Mouse (Mus musculus) spleen, adult 10 weeks (tissue): ENCODE data around the gene Krtap29-1. TPM values are rescaled to one million over a fixed set of nuclear protein-coding genes. Genes with fewer than 3 reads are reported as not detected.

ENCODE experiments used
- polyA plus RNA-seq: library from polyadenylated mRNA; stranded (reverse); fragments of 350-450 nt; fragmentation: Illumina TruSeq; extraction: RNeasy Lipid Tissue Mini Kit (QIAGEN cat#74804); gene quantifications from one replicate; pipeline ENCODE4 v1.2.3, GENCODE M21; 2015; ENCODE audit warnings: low replicate concordance; ENCODE audit not compliant: insufficient read depth

The Krtap29-1 gene
- not detected for polyA plus RNA-seq

GRCm38 (mm10) chr11:99978953-99979352, at the start of gene Krtap29-1:
TSS of gene Krtap29-1 (minus strand) at chr11:99979053.

GRCm38 (mm10) chr11:100016112-100016511, 37.3 kb upstream of the Krtap29-1 start, which contains the start of gene Krt33a:
TSS of gene Krt33a (minus strand) at chr11:100016212.

GRCm38 (mm10) chr11:99993620-99994383, 14.9 kb upstream of the Krtap29-1 start, which contains the start of gene Krtap17-1:
TSS of gene Krtap17-1 (minus strand) at chr11:99993994.

GRCm38 (mm10) chr11:99986180-99986647, 7.4 kb upstream of the Krtap29-1 start, which contains the start of gene Krtap16-1:
TSS of gene Krtap16-1 (minus strand) at chr11:99986597.

GRCm38 (mm10) chr11:99948175-99948574, 30.7 kb downstream of the Krtap29-1 start, which contains the start of gene Krtap9-5:
TSS of gene Krtap9-5 (plus strand) at chr11:99948475.

GRCm38 (mm10) chr11:99935991-99936390, 42.9 kb downstream of the Krtap29-1 start, which contains the start of gene Krtap31-2:
TSS of gene Krtap31-2 (plus strand) at chr11:99936291.

Other genes starting within 250 kb of the Krtap29-1 start
- not detected for gene Gm14180, start 244.8 kb downstream of the Krtap29-1 start, polyA plus RNA-seq
- not detected for gene Gm11595, start 206.1 kb downstream of the Krtap29-1 start, polyA plus RNA-seq
- not detected for gene Krtap4-8, start 198.3 kb downstream of the Krtap29-1 start, polyA plus RNA-seq
- not detected for gene Krtap4-9, start 193.9 kb downstream of the Krtap29-1 start, polyA plus RNA-seq
- not detected for gene Gm11596, start 185.6 kb downstream of the Krtap29-1 start, polyA plus RNA-seq
- gene Gm11569, start 180.1 kb downstream of the Krtap29-1 start, polyA plus RNA-seq, result not detected
- not detected for gene Gm11554, start 174.6 kb downstream of the Krtap29-1 start, polyA plus RNA-seq
- gene Krtap4-13, start 169.2 kb downstream of the Krtap29-1 start, polyA plus RNA-seq, result not detected
- gene Gm11564, start 163.4 kb downstream of the Krtap29-1 start, polyA plus RNA-seq, result not detected
- gene 2300003K06Rik, start 141.0 kb downstream of the Krtap29-1 start, polyA plus RNA-seq, result not detected
- gene Krtap4-16, start 127.4 kb downstream of the Krtap29-1 start, polyA plus RNA-seq, result not detected
- not detected for gene Gm11568, start 121.1 kb downstream of the Krtap29-1 start, polyA plus RNA-seq
- gene Gm11559, start 114.6 kb downstream of the Krtap29-1 start, polyA plus RNA-seq, result not detected
- not detected for gene Krtap9-1, start 105.7 kb downstream of the Krtap29-1 start, polyA plus RNA-seq
- not detected for gene Gm11567, start 99.9 kb downstream of the Krtap29-1 start, polyA plus RNA-seq
- gene Krtap31-1, start 71.1 kb downstream of the Krtap29-1 start, polyA plus RNA-seq, result not detected
- not detected for gene Gm11565, start 64.3 kb downstream of the Krtap29-1 start, polyA plus RNA-seq
- gene Krtap31-2, start 42.8 kb downstream of the Krtap29-1 start, polyA plus RNA-seq, result not detected
- not detected for gene Krtap9-5, start 30.6 kb downstream of the Krtap29-1 start, polyA plus RNA-seq
- not detected for gene Krtap16-1, start 7.5 kb upstream of the Krtap29-1 start, polyA plus RNA-seq
- not detected for gene Krtap17-1, start 14.9 kb upstream of the Krtap29-1 start, polyA plus RNA-seq
- not detected for gene Krt33a, start 37.2 kb upstream of the Krtap29-1 start, polyA plus RNA-seq
- not detected for gene Krt33b, start 50.8 kb upstream of the Krtap29-1 start, polyA plus RNA-seq
- not detected for gene Krt34, start 62.5 kb upstream of the Krtap29-1 start, polyA plus RNA-seq
- gene Krt31, start 71.5 kb upstream of the Krtap29-1 start, polyA plus RNA-seq, result not detected
- not detected for gene Krt32, start 109.2 kb upstream of the Krtap29-1 start, polyA plus RNA-seq
- not detected for gene Krt35, start 117.2 kb upstream of the Krtap29-1 start, polyA plus RNA-seq
- gene Krt36, start 126.6 kb upstream of the Krtap29-1 start, polyA plus RNA-seq, result not detected
- gene Krt13, start 142.5 kb upstream of the Krtap29-1 start, polyA plus RNA-seq, result not detected
- not detected for gene Krt15, start 156.9 kb upstream of the Krtap29-1 start, polyA plus RNA-seq
- gene Krt19, start 169.6 kb upstream of the Krtap29-1 start, polyA plus RNA-seq, result 0.37 TPM
- not detected for gene Krt9, start 214.2 kb upstream of the Krtap29-1 start, polyA plus RNA-seq
- gene Krt14, start 228.5 kb upstream of the Krtap29-1 start, polyA plus RNA-seq, result not detected